Mouse (Mus musculus): Measurements from ENCODE around the gene Jak2. TPM values are rescaled to one million over a fixed set of nuclear protein-coding genes. Genes with fewer than 3 reads are reported as not detected.

The Jak2 gene
- polyA plus RNA-seq, 1 experiment, result 13.4 TPM

DNA sequence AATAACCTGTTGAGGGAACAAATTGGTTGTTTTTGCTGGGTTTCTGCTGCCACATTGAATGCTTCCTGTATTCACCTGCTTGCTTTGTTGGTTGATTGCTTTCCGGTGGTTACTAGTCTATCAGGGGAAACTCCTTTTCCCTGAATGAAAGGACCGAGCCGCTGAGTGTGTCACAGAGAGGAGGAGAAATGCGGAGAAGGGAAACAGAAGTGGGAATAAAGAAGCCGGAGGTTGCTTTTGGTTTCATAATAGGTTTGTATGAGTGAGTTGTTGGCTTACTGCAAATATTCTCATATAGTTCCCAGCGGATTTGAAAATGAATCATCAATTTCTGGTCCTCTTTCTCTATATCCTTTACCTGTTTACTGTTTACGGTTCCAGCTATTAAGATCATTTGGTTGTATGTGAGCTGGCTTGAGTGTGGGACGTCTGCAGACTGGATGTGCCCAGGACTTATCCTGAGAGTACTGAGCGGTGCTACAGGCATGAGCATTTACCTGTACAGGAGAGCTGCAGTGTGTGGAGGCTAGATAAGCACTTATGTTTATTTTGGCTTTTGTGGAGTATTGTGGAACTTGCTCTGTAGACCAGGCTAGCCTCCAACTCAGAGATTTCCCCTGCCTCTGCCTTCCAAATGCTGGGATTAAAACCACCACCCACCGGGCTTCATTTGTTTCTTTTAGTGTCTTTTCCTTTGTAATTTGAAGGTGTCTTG, 1.4 kb downstream of the Jak2 start:
- DNase-seq (ENCODE audit: low read depth), result no peak

DNA sequence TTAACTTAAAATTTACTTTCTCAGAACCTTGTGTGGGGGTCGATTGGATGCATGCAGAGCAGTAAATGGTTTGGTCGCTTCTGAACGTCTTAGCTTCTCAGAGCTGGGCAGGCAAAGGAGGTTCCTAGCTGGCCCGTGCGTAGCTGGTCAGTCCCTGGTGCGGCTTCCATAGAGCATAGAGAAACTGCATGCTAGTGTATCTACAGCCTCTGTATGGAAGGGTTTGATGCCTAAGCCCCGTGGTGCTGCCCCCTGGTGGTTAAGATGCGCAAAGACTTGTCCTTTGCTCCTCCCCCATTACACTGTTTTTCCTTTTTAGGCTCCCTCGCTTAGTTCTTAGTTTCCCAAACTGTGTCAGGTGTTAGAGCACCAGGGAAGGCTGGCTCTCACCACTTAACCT, 2.1 kb downstream of the Jak2 start:
- DNase-seq (ENCODE audit: low read depth), result no peak

DNA sequence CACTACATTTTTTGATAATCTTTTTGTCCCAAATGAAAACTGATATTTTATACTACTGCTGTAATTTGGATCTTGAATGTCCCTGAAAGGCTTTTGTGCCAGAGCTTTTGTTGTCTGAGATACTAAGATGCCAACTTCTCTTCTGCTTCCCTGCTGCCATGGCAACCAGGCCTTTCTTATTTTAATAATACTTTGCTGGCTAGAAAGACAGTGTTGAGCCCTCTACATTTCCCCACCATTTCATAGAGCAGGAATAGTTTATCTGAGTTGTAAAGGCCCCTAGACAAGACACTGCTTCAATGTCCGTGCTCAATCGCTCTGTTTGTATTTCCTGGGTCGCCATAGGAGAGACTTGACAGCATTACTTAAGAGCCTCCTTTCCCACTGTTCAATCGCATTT, 3.0 kb downstream of the Jak2 start:
- DNase-seq (ENCODE audit: low read depth), result no peak

DNA sequence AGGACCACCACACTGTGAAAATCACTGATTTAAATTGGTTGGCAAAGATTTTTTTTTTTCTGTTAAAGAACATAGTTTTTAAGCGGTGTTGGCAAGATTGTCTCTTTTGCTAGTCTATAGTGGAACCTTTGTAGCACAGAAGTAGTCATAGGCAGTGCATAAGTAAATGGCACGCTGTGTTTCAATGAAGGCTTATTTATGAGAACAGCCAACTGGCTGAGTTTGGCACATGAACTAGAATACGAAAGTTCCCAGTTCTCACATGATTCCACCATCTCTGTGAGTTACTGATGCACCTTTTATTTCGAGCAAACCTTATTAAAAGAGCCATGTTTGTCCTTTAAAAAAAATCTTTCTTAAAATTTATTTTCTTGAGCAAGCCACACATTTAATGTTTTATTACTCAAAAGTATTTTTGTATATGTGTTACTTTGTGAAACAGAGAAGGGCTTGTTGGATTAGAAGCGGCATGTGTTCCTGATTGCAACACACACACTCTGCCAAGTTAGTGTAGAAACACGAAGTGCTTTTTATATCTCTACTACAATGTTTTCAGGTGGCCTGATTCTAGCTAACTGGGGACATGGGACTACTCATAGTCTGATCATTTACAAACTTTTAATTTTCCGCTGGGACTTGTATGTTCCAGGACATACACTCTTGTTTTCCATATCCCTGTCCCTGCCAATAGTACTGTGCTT, 3.8 kb downstream of the Jak2 start:
- DNase-seq (ENCODE audit: low read depth), result no peak

DNA sequence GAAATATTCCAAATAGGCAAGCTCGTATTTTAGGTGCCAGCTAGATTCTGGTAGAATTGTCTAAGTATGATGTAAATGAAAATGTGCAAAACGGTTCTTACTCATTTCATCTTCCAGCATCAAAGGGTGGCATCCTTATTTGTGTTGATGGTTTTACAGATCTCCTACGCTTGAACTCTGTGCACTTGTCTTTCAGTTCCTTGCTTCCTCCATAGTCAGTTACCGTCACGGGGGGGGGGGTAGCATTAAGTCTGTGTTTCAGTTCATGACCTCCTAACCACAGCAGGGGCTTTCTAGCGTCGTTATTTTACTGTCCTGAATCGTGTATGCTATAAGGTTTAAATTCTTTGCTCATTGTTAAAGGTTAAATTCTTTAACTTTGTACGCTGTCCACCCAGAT, 10.0 kb downstream of the Jak2 start:
- no peak for DNase-seq (ENCODE audit: low read depth)

DNA sequence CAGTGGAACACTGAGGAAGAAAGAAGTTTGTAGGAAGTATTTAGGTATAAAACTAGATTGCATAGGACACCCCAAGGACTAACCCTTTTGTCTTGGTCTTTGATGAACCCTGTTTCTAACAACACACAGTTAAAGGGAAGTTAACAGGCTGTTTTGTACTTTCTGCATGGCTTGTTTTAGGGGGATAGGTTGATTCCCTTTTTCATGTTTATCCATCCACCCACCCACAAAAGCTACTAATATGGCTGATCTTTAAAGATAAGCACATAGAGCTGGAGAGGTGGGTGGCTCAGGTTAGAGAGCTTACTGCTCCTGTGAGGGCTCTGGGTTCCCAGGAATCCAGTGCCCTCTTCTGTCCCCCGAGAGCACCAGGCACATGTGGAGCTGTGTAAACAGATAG, 11.9 kb downstream of the Jak2 start:
- no peak for DNase-seq (ENCODE audit: low read depth)

DNA sequence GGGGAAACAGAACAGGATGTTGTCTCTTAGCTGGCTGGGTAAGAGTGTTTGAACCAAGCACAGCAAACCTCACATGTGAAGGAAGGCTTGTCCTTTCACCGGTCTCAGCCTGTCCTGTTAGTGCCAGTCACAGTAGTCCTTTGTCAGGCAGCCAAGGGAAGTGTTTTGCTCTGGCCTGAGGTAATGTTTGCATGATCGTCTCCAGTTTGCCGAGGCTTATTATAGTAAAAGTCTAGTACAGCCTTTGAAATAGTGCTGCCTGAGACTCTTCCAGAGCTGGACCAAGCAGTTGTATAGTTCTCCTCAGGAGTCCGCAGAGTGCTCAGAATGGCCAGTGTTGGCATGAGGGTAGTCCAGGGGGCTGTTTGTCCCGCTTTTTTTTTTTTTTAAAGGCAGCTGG, 13.9 kb downstream of the Jak2 start:
- no peak for DNase-seq (ENCODE audit: low read depth)

DNA sequence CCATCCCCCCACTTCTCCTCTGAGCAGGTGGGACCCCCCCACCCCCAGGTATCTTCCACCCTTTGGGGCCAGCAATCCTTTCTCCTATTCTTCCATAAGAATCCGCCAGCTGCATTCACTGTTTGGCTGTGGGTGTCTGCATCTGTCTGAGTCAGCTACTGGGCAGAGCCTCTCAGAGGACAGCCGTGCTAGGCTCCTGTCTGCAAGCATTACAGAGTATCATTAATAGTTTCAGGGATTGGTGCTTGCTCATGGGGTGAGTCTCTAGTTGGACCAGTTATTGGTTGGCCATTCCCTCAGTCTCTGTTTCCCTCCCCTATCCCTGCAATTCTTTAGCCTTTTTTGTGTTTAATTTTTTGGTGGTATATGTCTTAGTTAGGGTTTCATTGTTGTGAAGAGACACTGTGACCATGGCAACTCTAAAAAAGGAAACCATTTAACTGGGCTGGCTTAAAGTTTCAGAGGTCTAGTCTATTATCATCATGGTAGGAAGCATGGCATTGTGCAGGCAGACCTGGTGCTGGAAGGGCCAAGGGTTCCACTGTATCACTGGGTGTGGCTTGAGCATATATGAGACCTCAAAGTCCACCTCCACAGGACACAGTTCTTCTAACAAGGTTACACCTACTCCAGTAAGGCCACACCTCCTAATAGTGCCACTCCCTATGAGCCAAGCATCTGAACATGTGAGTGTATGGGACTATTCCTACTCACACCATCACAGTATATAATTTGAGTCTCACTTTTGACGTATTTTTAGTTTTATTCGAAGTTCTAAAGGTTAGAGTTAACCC, 15.6 kb downstream of the Jak2 start:
- no peak for DNase-seq (ENCODE audit: low read depth)

DNA sequence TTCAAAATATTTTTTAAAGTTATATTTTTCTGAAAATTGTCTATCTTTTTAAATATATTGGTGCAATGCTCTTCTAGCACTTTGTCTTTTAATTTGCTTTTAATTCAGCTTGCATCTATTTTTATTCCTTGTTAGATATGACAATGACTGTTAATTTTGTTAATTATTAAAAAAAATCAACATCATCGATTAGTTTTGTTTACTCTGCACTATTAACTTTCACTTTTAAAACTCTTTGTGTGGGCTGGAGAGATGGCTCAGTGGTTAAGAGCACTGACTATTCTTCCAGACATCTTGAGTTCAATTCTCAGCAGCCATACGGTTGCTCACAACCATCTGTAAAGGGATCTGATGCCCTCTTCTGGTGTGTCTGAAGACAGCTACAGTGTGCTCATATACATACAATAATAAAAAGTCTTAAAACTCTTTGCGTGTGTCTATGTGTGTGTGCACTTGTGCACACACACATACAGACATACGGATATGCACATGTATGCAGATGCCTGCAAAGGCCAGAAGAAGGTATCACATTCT, 17.2 kb downstream of the Jak2 start:
- DNase-seq (ENCODE audit: low read depth), result no peak

DNA sequence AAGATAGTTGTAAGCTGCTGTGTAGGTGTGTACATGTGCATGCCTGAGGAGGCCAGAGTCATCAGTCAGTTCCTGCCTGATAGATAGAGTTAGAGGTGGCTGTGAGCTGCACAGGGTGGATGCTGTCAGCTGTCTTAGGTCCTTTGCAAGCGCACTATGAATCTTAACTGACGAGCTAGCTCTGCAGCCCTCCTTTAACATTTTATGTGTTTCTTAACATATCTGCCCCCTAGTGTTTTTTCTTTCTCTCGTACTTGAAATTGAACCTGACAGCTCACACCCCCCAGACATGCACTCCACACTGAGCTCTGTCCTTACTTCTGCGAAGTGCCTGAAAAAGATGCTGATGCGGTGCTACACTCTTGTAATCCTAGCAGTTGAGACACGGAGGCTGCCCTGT, 18.6 kb downstream of the Jak2 start:
- DNase-seq (ENCODE audit: low read depth), result no peak

DNA sequence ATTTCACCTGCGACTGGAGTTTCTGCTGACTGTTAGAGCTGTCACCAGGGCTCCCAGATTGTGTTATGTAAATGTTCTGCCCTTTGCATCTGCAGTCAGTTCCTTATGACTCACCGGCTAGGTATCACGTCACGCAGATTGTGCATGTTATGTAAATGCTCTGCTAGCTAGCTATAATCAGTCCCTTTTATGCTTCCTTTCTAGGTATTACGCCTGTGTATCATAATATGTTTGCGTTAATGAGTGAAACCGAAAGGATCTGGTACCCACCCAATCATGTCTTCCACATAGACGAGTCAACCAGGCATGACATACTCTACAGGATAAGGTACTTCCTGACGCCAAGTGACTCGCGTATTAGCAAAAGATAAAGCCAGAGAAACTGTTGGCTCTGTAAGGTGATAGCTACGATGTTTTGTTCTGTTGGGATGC, 19.5 kb downstream of the Jak2 start:
- DNase-seq (ENCODE audit: low read depth), result no peak

DNA sequence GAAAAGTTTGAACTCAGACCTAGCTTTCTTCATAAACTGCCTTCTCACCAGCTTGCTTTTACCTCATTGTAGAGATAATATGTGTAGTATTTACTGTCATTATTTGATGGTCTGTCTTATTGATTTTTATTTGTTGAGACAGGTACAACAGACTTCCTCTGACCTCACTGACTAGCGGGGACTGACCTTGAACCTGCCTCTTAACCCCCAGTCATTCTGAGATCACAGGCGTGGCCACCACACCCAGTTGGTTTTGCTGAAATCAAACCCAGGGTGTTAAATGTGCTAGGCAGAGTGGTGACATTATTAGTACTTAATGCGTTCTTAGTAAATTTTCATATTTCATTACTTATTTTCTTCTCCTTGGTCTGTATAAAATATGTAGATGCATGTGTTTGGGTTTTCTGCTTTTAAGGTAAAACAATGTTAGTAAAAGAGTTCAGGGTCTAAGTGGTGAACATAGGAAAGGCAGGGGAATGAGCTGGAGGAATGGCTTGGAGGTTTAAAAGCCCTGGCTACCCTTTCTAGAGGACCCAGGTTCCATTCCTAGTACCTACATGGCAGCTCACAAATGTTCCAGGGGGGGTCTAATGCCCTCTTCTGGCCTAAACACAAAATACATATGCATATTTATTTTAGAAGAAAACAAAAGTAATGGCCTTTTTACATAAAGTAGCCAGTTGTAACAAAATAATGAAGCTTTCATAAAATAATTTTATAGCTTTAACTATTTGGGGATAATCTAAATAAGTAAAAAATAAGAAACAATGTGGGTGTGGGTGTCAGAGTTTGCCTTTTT, 20.6 kb downstream of the Jak2 start:
- no peak for DNase-seq (ENCODE audit: low read depth)

DNA sequence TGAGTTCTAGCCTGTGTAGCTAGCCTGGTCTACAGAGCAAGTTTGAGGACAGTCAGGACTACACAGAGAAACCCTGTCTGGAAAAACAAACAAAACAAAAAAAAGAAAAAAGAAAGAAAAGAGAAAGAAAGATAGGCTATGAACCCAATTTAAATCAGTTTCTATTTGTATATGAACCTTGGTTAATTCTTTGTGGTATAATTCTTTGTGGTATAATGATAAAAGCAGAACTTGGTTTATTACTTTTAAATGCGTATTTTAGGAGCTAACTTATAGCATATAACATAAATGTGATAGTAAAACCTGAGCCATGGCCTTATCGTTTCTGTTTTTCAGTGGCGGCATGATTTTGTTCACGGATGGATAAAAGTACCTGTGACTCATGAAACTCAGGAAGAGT, 24.8 kb downstream of the Jak2 start:
- no peak for DNase-seq (ENCODE audit: low read depth)

DNA sequence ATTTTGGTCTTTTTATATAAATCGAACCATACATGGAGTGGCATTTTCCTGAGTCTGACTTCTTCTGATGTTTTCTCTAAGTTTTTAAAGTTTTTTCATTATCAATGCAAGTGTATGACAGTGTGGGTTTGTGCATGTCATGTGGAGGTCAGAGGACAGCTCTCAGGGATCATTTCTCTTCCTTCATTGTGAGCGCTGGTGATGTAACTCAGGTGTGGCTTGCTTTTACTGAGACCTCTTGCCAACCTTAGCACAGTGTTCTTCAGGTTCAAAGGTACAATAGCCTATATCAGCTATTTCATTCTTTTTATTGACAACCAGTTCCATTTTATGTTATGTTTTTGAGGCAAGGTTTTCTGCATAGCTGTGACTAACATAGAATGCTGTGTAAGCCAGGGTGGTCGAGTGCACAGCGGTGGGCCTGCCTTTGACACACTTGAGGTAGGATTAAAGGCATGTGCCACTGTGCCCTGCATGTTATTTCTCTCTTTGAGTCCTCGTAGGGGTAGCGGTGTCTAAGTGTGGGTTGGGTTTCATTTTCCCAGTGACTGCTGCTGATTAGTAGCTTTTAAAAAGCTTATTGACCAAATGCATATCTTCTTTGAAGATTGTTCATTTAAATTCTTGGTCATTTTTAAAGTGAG, 27.4 kb downstream of the Jak2 start:
- no peak for DNase-seq (ENCODE audit: low read depth)

DNA sequence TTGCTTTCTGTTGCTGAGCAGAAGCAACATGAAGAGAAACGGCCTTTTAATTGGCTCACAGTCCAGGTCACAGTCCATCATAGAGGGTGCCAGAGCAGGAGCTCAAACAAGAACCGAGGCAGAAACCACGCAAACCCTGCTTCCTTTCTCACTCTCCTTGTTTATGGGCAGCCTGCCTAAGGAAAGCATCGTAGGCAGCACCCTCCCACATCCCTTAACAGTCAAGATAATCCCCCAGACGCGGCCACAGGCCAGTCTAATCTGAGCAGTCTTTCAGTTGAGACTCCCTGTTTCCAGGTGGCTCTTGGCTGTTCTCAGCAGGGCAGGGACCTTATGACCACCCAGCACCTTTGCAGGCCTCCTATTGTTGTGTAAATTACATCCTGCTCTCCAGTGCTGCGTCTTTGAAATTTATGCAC, 33.8 kb downstream of the Jak2 start:
- no peak for DNase-seq (ENCODE audit: low read depth)

DNA sequence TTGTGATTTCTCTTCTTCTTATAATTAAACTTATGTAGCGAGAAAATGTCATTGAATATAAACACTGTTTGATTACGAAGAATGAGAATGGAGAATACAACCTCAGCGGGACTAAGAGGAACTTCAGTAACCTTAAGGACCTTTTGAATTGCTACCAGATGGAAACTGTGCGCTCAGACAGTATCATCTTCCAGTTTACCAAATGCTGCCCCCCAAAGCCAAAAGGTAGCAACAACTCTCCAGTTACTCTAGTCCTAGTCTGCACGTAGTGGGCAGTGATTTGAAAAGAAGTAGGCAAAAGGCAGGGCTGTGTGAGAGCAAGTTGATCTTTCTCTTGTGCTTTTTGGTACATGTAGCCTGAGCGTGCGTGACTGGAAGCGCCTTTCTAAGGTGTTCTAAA, 36.2 kb downstream of the Jak2 start:
- DNase-seq (ENCODE audit: low read depth), result no peak

DNA sequence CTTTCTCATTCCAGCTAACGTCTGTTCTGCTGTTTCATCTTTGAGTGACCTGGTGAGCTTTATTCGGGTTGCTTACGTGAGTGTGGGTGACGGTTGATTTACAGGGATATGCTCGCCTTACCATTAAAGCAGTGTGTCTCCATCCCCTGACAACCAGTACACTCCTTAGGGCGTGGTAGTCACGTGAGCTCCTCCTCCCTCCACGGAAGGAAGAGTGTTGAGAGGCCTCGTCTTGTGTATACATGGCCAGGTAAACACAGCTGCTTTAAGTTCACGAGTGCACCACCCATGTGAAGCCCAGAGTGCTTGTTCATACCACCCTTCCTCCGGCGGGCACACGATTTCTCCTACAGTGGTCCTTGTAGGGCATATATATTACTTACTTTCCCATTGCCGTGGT, 39.9 kb downstream of the Jak2 start:
- DNase-seq (ENCODE audit: low read depth), result no peak

DNA sequence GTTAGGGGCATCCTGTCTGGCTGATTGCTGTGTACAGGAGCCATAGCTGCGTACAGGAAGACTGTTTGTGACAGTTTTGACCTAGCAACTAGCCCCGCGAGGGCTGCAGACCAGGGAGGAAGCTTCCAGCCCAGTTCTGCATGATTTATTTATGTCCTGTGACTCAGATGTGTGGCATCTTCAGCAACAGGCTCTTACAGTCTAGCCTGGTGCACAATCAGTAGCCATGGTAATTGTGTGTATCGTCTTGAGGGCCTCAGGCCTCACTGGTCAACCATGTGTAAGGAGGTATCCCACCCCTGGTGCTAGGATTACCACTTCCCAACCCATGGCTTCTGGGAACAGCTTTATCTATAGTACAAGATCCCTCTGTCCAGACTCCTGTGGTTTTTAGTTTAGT, 40.9 kb downstream of the Jak2 start:
- no peak for DNase-seq (ENCODE audit: low read depth)

DNA sequence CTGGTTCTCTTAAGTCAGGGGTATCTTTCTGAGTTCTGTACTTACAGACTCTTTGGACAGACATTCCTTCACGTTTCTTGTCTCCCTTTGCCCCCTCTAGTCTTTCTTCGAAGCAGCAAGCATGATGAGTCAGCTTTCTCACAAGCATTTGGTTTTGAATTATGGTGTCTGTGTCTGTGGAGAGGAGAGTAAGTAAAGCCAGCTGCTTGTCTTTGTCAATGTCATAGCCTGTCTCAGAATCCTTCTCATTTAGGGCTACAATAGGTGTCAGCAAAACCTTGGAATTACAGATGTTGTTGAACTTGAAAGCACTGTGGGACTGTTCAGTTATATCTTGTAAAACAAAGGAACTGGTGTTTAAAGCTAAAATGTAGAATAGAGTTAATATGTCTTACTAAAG, 43.1 kb downstream of the Jak2 start:
- no peak for DNase-seq (ENCODE audit: low read depth)

DNA sequence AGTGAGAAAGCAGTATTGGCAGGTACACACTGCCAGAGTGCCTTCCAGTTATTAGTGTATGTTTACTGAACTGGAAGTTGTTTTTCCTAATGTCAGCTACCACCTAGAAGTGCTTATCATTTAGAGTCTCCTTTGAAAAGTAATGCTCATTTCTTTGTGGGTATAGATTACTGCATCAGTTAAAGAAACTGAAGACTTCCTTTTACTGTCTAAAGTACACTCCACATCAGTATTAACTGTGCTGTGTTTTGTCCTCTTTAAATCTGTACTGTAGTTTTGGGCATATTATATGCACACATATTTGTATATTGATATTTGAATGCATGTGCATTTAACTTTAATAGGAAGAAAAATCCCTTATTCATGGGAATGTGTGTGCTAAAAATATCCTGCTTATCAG, 44.5 kb downstream of the Jak2 start:
- DNase-seq (ENCODE audit: low read depth), result no peak

DNA sequence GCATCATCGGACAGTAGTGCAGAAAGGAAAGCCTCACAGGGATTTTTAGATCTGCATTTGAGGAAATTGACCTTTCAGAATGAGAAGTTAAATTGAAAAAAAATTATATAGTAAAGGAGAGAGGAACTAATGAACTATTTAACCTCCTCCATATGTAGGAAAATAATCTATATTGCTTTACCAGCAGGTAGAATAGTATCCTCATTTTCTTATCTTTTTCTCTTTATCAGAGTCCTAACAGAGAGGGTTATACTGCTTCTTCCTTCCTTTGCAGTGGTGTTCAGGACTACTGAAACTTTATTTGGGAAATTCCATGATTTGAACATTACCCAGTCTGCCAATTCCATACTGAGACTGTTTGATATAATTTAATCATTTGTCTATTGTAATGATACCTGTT, 45.7 kb downstream of the Jak2 start:
- DNase-seq (ENCODE audit: low read depth), result no peak
